Mouse (Mus musculus): ENCODE data around the gene Trim16.

The Trim16 gene

GRCm38 (mm10) chr11:62830387-62830786, 10.4 kb downstream of the Trim16 start:
- ATAC-seq (ENCODE audit: low TSS enrichment): no peak

DNA sequence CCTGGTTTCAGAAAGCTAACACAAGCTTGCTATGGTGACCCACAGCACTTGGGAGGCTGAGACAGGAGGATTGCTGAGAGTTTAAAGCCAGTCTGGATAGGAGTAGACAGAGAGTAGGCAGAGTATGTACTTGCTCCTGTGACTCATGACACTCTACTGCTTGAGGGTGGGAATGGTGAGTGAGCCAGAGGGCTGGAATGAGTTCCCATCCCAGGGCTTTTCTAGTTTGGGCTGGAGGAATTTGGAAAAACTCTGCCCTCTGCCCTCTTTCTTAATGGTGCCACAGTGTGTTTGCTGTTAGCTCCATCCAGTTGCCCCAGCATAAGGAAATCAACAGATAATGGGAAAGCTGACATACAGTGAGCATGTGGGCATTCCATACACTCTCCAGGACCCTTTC, 11.9 kb downstream of the Trim16 start:
- ATAC-seq (ENCODE audit: low TSS enrichment): no peak

- ATAC-seq (ENCODE audit: low TSS enrichment): no peak
These were observed 24.5 kb downstream of the Trim16 start for GRCm38 (mm10) chr11:62844562-62844961.

- ATAC-seq (ENCODE audit: low TSS enrichment): no peak
These were observed 25.7 kb downstream of the Trim16 start for GRCm38 (mm10) chr11:62845730-62846129.

DNA sequence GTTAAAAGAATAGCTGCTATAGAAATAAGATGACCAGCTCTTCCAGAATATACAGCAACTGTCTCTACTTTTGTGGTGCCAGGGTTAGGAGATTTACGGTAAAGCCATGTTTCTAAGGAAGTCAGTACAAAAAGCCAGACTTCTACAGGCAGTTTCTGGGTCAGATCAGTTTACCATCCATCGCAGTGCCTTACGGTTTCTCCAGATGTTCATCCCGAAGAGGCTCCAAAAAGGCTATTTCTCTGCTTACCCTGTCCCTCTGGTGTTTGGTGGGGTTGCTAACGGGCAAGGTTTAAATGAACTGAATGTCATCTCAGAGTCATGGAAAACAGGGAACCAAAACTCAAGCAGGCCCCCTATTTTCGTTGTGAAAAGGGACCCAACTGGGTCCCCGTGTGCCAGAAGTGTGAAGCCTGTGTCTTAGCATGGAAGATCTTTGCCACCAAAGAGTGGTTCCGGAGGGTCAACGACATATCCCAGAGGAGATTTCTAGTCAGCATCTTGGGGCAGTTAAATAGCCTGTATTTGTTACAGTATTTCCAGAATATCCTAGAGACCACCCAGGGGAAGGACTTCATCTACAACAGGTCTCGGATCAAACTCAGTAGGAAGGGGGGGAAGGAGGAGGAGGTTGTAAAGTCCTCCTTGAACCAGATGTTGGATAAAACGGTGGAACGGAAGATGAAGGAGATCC, 27.1 kb downstream of the Trim16 start, which contains the start of gene Fbxw10:
Gene Fbxw10, plus strand, starts transcription at position 109 of the 694 bp plus-strand sequence.
- peak; percentile 92 for ATAC-seq (ENCODE audit: low TSS enrichment)

DNA sequence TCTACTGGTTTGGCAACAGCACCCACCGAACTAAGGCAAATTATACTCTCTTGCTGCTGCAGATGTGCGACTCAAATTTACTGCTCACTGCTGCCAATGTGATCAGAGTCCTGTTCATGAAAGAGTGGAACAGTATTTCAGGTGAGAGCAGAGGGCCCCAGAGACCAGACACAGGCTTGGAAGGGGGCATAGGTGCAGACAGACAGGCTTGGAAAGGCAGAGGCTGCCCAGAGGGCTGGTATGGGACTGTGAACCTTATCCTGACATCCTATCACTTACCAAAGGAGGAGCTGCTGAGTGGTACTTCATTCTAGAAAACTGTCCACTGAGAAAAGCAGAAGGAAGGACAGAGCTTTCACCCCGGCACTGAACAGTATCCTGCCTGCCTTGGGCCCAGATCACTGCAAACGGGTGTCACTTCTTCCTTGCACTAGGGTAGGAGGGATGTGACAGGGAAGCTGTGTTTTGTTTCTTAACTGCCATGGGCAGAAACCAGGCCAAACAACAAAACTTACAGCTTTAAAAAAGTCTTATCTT, 27.7 kb downstream of the Trim16 start:
- ATAC-seq (ENCODE audit: low TSS enrichment): no peak

- no peak for ATAC-seq (ENCODE audit: low TSS enrichment)
These were observed 28.3 kb downstream of the Trim16 start for GRCm38 (mm10) chr11:62848301-62848700.

- ATAC-seq (ENCODE audit: low TSS enrichment): peak; percentile 82
These were observed 31.2 kb downstream of the Trim16 start for GRCm38 (mm10) chr11:62851199-62851598.

- ATAC-seq (ENCODE audit: low TSS enrichment): no peak
These were observed 33.3 kb downstream of the Trim16 start for GRCm38 (mm10) chr11:62853334-62853733.

- no peak for ATAC-seq (ENCODE audit: low TSS enrichment)
These were observed 45.5 kb downstream of the Trim16 start for GRCm38 (mm10) chr11:62865562-62865961.

GRCm38 (mm10) chr11:62866685-62867084, 46.7 kb downstream of the Trim16 start:
- ATAC-seq (ENCODE audit: low TSS enrichment): no peak

- no peak for ATAC-seq (ENCODE audit: low TSS enrichment)
These were observed 49.2 kb downstream of the Trim16 start for GRCm38 (mm10) chr11:62869201-62869600.

- no peak for ATAC-seq (ENCODE audit: low TSS enrichment)
These were observed 49.8 kb downstream of the Trim16 start for GRCm38 (mm10) chr11:62869715-62870371.

GRCm38 (mm10) chr11:62873479-62873878, 53.4 kb downstream of the Trim16 start:
- ATAC-seq (ENCODE audit: low TSS enrichment): no peak

DNA sequence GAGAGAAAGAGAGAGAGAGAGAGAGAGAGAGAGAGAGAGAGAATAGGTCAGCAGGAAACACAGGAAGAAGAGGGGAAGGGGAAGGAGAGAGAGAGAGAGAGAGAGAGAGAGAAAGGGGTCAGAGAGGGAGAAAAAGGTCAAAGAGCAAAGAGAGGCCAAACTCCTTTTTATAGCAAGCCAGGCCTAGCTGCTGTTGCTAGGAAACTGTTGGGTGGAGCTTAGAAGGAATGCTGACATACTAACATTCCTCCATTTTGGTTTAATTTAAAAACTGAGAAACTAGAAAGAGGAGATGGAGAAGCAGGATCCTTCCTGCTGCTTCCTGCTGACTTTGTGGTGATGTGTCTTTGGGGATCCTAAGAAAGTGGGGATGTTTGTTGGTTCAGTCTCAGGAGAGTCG, 55.7 kb downstream of the Trim16 start:
- ATAC-seq (ENCODE audit: low TSS enrichment): no peak

DNA sequence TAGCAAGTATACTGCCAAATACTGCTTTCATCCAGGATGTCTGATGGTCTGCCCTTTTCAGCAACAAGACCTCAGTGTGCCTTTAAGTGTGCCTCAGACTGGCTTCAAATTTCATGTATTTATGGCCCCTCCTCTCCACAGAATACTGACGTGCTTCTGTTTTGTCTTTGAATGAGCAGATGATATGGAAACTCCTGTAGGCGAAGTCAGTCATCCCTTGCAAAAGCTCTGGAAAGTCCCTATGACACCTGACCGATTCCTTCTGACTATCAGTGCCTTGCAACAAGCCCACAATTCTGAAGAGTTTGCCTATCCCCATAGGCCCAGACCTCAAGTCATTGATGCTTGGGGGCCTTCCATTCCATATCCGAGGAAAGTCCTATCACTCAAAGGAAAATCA, 56.4 kb downstream of the Trim16 start:
- ATAC-seq (ENCODE audit: low TSS enrichment): no peak

GRCm38 (mm10) chr11:62877391-62877790, 57.4 kb downstream of the Trim16 start:
- ATAC-seq (ENCODE audit: low TSS enrichment): no peak

DNA sequence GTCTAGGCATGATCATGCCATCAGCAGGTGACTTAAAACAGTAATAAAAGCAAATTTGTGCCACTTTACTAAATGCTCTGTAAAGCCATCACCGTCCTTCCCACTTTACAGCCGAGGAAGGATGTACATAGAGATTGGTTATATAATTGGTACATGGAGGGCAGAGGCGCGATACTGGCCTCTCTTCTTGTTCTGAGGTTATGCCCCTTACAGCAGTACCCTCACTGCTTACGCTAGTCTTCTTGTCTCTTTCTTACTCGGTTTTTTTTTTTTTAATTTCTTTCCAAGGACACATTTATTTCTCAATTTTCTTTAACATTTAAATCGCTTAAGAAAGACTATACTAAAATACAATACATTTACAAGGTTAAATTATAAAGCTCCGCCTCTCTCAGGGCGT, 58.7 kb downstream of the Trim16 start:
- ATAC-seq (ENCODE audit: low TSS enrichment): peak; percentile 28; the same call in 1 of the 2 replicates

DNA sequence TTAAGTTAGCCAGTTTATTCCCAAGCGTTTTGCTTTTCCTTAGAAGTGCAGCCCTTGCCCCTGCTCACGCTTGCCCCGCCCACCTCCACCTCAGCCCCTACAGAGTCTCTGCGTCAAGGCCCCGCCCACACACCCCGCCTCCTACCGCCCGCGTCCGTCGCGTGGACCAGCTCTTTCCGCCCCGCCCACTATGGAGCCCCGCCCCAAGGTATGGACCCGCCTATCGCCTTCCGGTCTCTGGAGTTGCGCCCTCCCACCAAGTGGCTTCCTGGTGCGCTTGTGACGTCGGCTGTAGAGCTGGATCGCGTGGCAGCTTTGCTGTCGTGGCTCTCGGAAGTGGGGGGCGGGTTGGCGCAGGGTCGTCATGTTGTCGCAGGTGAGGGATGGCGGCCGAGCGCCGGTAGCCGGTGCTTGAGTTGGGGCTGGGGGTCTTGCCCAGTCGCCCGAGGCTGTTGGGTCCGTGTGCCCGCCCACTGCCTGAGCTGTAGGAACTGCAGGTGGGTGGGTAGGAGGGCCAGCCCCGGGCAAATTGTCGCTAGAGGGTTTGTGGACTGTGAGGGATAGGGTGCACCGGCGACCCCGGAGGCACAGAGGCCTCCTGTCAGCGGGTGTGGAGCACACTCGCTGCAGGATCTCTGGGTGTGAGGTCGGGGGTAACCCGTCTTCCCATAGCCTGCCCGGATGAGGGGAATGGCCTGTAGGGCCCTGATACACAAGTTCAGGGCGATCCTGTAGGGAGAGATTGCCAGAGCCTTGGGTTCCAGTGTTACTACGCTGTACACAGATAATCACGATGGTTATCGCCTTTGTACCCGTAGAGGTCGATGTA, 59.4 kb downstream of the Trim16 start, which contains the start of gene Tvp23b:
Gene Tvp23b, plus strand, starts transcription at position 236 of the 829 bp plus-strand sequence.
- ATAC-seq (ENCODE audit: low TSS enrichment): peak; percentile 98

- ATAC-seq (ENCODE audit: low TSS enrichment): no peak
These were observed 63.4 kb downstream of the Trim16 start for GRCm38 (mm10) chr11:62883407-62883806.

GRCm38 (mm10) chr11:62885323-62885722, 65.3 kb downstream of the Trim16 start:
- ATAC-seq (ENCODE audit: low TSS enrichment): no peak

DNA sequence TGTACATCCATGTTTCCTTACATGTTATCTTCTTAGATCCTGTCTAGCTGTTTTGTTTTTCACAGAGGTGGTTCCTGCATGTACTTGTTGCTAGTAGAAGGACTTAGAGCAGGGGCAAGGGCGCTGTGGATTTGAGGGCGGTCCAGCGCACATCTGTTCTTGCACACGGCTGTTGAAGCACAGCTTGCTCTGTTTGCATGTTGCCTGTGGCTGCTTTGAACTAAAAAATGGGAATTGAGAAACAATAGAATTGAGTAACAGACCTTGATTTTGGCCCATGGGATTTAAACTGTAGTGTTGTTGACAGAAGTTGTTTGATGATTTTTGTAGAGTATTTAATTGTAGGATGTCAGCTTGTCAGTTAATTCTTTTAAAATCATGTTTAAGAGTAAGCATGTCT, 70.8 kb downstream of the Trim16 start:
- no peak for ATAC-seq (ENCODE audit: low TSS enrichment)

All from frontal cortex, adult (tissue).